Mouse (Mus musculus) ovary, postnatal 14 days (tissue): ENCODE data around the gene Ppcs.

Experiments
- DNase-seq: peaks from one replicate; pipeline ENCODE4 v3.0.0; 2022; ENCODE audit warnings: low spot score

Ppcs gene

GRCm38 (mm10) chr4:119417270-119417669, 5.0 kb downstream of the Ppcs start:
- no peak for DNase-seq

GRCm38 (mm10) chr4:119415072-119415753, 7.0 kb downstream of the Ppcs start, which contains the start of gene Ccdc30:
TSS of gene Ccdc30 (minus strand) at chr4:119415521.
- DNase-seq: peak; percentile 85

GRCm38 (mm10) chr4:119412791-119413190, 9.4 kb downstream of the Ppcs start:
- no peak for DNase-seq

GRCm38 (mm10) chr4:119411877-119412650, 10.2 kb downstream of the Ppcs start:
- no peak for DNase-seq

- DNase-seq: no peak
Observed at GRCm38 (mm10) chr4:119403431-119403830, 18.8 kb downstream of the Ppcs start.

- DNase-seq: no peak
Observed at GRCm38 (mm10) chr4:119400896-119401295, 21.3 kb downstream of the Ppcs start.

- no peak for DNase-seq
Observed at GRCm38 (mm10) chr4:119398751-119399150, 23.5 kb downstream of the Ppcs start.

GRCm38 (mm10) chr4:119390369-119390768, 31.9 kb downstream of the Ppcs start:
- DNase-seq: peak; percentile 5

GRCm38 (mm10) chr4:119389184-119389583, 33.0 kb downstream of the Ppcs start:
- no peak for DNase-seq

- no peak for DNase-seq
Observed at GRCm38 (mm10) chr4:119381471-119382190, 40.6 kb downstream of the Ppcs start.

GRCm38 (mm10) chr4:119369460-119369859, 52.8 kb downstream of the Ppcs start:
- DNase-seq: no peak
